Mouse (Mus musculus) CH12.LX (cell line): ENCODE results near the gene Pkn1. TPM values are rescaled to one million over a fixed set of nuclear protein-coding genes. Genes with fewer than 3 reads are reported as not detected.

ENCODE experiments used
- DNase-seq: peaks from one replicate; pipeline ENCODE4 v3.0.0-alpha.2; 2013; ENCODE audit errors: extremely low read depth
- H3K27ac ChIP-seq: 2 replicates; pipeline ENCODE4 v1.5.1; 2012; ENCODE audit warnings: low read depth, mild to moderate bottlenecking, control low read depth, moderate library complexity; ENCODE audit not compliant: insufficient read depth
- H3K27me3 ChIP-seq: replicated peaks from 2 replicates; pipeline ENCODE3; 2012; ENCODE audit warnings: inconsistent platforms
- H3K36me3 ChIP-seq, 2 experiments: replicated peaks in 1 of 2; 2 replicates each; pipeline versions ENCODE3 to v1.6.1; 2012; ENCODE audit warnings: inconsistent platforms in 1 of 2, low read length in 1 of 2, mild to moderate bottlenecking in 1 of 2, mixed read lengths in 1 of 2, moderate library complexity in 1 of 2; ENCODE audit not compliant: control insufficient read depth in 1 of 2, insufficient read depth in 1 of 2
- H3K4me1 ChIP-seq, 2 experiments: 2 replicates each; pipeline ENCODE4 v1.6.1; 2012; ENCODE audit warnings: inconsistent platforms in 1 of 2, moderate library complexity in 1 of 2; ENCODE audit not compliant: insufficient read depth in 2 of 2, control insufficient read depth in 1 of 2
- H3K4me2 ChIP-seq: 2 replicates; pipeline ENCODE4 v1.6.1; 2012; ENCODE audit warnings: low read depth, mild to moderate bottlenecking, control low read depth; ENCODE audit not compliant: poor library complexity, insufficient read depth, severe bottlenecking
- H3K4me3 ChIP-seq, 3 experiments: fragments of 150-350 bp in 1 of 3; sonication (generic) in 1 of 3; replicated peaks in 1 of 3; 2 replicates each; pipeline versions ENCODE3 to v1.5.1; 2011 to 2012; ENCODE audit warnings: low read depth in 2 of 3, low read length in 2 of 3, mild to moderate bottlenecking in 2 of 3, moderate library complexity in 2 of 3, control low read depth in 1 of 3, improper control_type of control experiment in 1 of 3, inconsistent platforms in 1 of 3, mixed read lengths in 1 of 3; ENCODE audit not compliant: poor library complexity in 1 of 3
- H3K79me2 ChIP-seq: replicated peaks from 2 replicates; pipeline ENCODE4 v1.6.1; 2012; ENCODE audit warnings: mild to moderate bottlenecking, moderate library complexity; ENCODE audit not compliant: control insufficient read depth, poor library complexity, insufficient read depth, severe bottlenecking; ENCODE audit errors: extremely low read depth
- H3K9ac ChIP-seq: 2 replicates; pipeline ENCODE4 v1.6.1; 2012; ENCODE audit warnings: low read depth, mild to moderate bottlenecking, control low read depth, moderate library complexity; ENCODE audit not compliant: insufficient read depth
- H3K9me3 ChIP-seq: replicated peaks from 2 replicates; pipeline ENCODE3; 2012; ENCODE audit warnings: low read length, inconsistent platforms, mixed read lengths
- CHD1 ChIP-seq: IDR thresholded peaks from 2 replicates; pipeline ENCODE4 v1.6.1; 2012; ENCODE audit warnings: low read depth, low read length, improper control_type of control experiment, inconsistent platforms
- ETS1 ChIP-seq: conservative IDR thresholded peaks from 2 replicates; pipeline ENCODE4 v1.6.1; 2012; ENCODE audit warnings: low read depth, mild to moderate bottlenecking, inconsistent platforms, low read length, improper control_type of control experiment, moderate library complexity
- GABPA ChIP-seq: IDR thresholded peaks from 2 replicates; pipeline ENCODE4 v1.6.1; 2012; ENCODE audit warnings: low read depth, low read length, improper control_type of control experiment, inconsistent platforms; ENCODE audit not compliant: insufficient replicate concordance
- HCFC1 ChIP-seq: IDR thresholded peaks from 2 replicates; pipeline ENCODE4 v1.6.1; 2012; ENCODE audit warnings: low read depth, mild to moderate bottlenecking, inconsistent platforms, low read length, improper control_type of control experiment
- JUN ChIP-seq: IDR thresholded peaks from 2 replicates; pipeline ENCODE4 v1.6.1; 2011; ENCODE audit warnings: low read depth, mild to moderate bottlenecking, low read length, improper control_type of control experiment, moderate library complexity; ENCODE audit not compliant: insufficient read depth
- MAFK ChIP-seq: IDR thresholded peaks from 2 replicates; pipeline ENCODE4 v1.6.1; 2011; ENCODE audit warnings: low read length, improper control_type of control experiment; ENCODE audit not compliant: insufficient replicate concordance
- MAX ChIP-seq: IDR thresholded peaks from 2 replicates; pipeline ENCODE4 v1.6.1; 2011; ENCODE audit warnings: low read length, improper control_type of control experiment
- MAZ ChIP-seq: IDR thresholded peaks from 2 replicates; pipeline ENCODE4 v1.6.1; 2012; ENCODE audit warnings: low read depth, mild to moderate bottlenecking, inconsistent platforms, low read length, improper control_type of control experiment, moderate library complexity
- MEF2A ChIP-seq: IDR thresholded peaks from 2 replicates; pipeline ENCODE4 v1.6.1; 2014; ENCODE audit warnings: low read depth, mild to moderate bottlenecking, inconsistent platforms, low read length, improper control_type of control experiment, borderline replicate concordance
- MXI1 ChIP-seq: IDR thresholded peaks from 2 replicates; pipeline ENCODE4 v1.6.1; 2011; ENCODE audit warnings: mild to moderate bottlenecking, low read depth, low read length, improper control_type of control experiment
- MYC ChIP-seq: IDR thresholded peaks from 2 replicates; pipeline ENCODE4 v1.6.1; 2011; ENCODE audit warnings: low read depth, mild to moderate bottlenecking, improper control_type of control experiment, low read length
- NELFE ChIP-seq: IDR thresholded peaks from 2 replicates; pipeline ENCODE4 v1.6.1; 2011; ENCODE audit warnings: low read depth, low read length, improper control_type of control experiment
- NRF1 ChIP-seq: IDR thresholded peaks from 2 replicates; pipeline ENCODE4 v1.6.1; 2014; ENCODE audit warnings: low read depth, mild to moderate bottlenecking, inconsistent platforms, low read length, improper control_type of control experiment, moderate library complexity
- POLR2AphosphoS2 ChIP-seq: IDR thresholded peaks from 2 replicates; pipeline ENCODE4 v1.6.1; 2011; ENCODE audit warnings: low read depth, low read length, improper control_type of control experiment
- RCOR1 ChIP-seq: conservative IDR thresholded peaks from 2 replicates; pipeline ENCODE4 v1.6.1; 2012; ENCODE audit warnings: low read depth, mild to moderate bottlenecking, inconsistent platforms, low read length, improper control_type of control experiment
- SIN3A ChIP-seq: IDR thresholded peaks from 2 replicates; pipeline ENCODE4 v1.6.1; 2012; ENCODE audit warnings: low read length, improper control_type of control experiment, inconsistent platforms
- SMC3 ChIP-seq: IDR thresholded peaks from 2 replicates; pipeline ENCODE4 v1.6.1; 2011; ENCODE audit warnings: low read depth, low read length, improper control_type of control experiment
- TBP ChIP-seq: conservative IDR thresholded peaks from 2 replicates; pipeline ENCODE4 v1.6.1; 2011; ENCODE audit warnings: low read depth, low read length, improper control_type of control experiment
- TCF12 ChIP-seq: IDR thresholded peaks from 2 replicates; pipeline ENCODE4 v1.6.1; 2014; ENCODE audit warnings: low read depth, mild to moderate bottlenecking, inconsistent platforms, low read length, improper control_type of control experiment
- UBTF ChIP-seq: IDR thresholded peaks from 2 replicates; pipeline ENCODE4 v1.6.1; 2012; ENCODE audit warnings: low read depth, mild to moderate bottlenecking, inconsistent platforms, low read length, improper control_type of control experiment, moderate library complexity
- USF1 ChIP-seq: IDR thresholded peaks from 2 replicates; pipeline ENCODE4 v1.6.1; 2014; ENCODE audit warnings: low read depth, mild to moderate bottlenecking, inconsistent platforms, low read length, improper control_type of control experiment
- ZC3H11A ChIP-seq: IDR thresholded peaks from 2 replicates; pipeline ENCODE4 v1.6.1; 2012; ENCODE audit warnings: low read depth, mild to moderate bottlenecking, inconsistent platforms, low read length, improper control_type of control experiment
- ZMIZ1 ChIP-seq: IDR thresholded peaks from 2 replicates; pipeline ENCODE4 v1.6.1; 2012; ENCODE audit warnings: low read depth, mild to moderate bottlenecking, inconsistent platforms, low read length, improper control_type of control experiment
- dilution Hi-C: fragments of 300-500 bp; cut with MboI; formaldehyde crosslinking; loops from 2 replicates; pipeline ENCODE4 v1.14.3; 2020; ENCODE audit warnings: low sequenced_read_pairs; ENCODE audit not compliant: extremely low pct_unique_long_range_greater_than_20kb, extremely low pct_ligation_motif_present
- in situ Hi-C: fragments of 300-500 bp; cut with MboI; formaldehyde crosslinking; loops from 3 replicates; pipeline ENCODE4 v1.14.3; 2019; ENCODE audit warnings: low sequenced_read_pairs, low pct_ligation_motif_present, low pct_unique_long_range_greater_than_20kb, mixed read lengths
- polyA plus RNA-seq: library from polyadenylated mRNA; unstranded; fragments of >175 nt; gene quantifications from 2 replicates; pipeline ENCODE4 v1.2.1, GENCODE M21; 2012; ENCODE audit warnings: low read depth; ENCODE audit not compliant: insufficient read length
- total RNA-seq, 2 experiments: library from RNA; depleted of rRNA; stranded (reverse); fragments of 300-350 nt in 1 of 2; fragments of >200 nt in 1 of 2; gene quantifications; 2 replicates each; pipeline ENCODE4 v1.2.3; 2012 to 2014

Pkn1 gene
- total and polyA plus RNA-seq, 3 experiments, result 33.5 to 58.8 (median 47.8) TPM

GRCm38 (mm10) chr8:83617111-83617510 lies 81.9 kb downstream of the Pkn1 start:
- H3K4me1 ChIP-seq, result peaks cover 2 to 15% of the 10 kb centered on the region in 2 experiments; a peak in 3 of 4 replicates
- no peaks in the 10 kb centered on the region for H3K27me3 ChIP-seq
- DNase-seq, result no peak
- no peak overlapping the region for H3K27ac ChIP-seq
- in situ Hi-C loops, result no loop called here
- H3K4me2 ChIP-seq, result no peak overlapping the region
- H3K4me3 ChIP-seq, result no peak overlapping the region
- no peak overlapping the region for H3K9ac ChIP-seq
- dilution Hi-C loops, result no loop called here
- H3K9me3 ChIP-seq, result peaks cover 2% of the 10 kb centered on the region
- H3K79me2 ChIP-seq, result no peaks in the 10 kb centered on the region
- H3K36me3 ChIP-seq, result peaks cover 8 to 17% of the 10 kb centered on the region in 2 experiments
- TF ChIP-seq MAX (no peak), MAZ (no peak), HCFC1 (no peak), ETS1 (no peak), MYC (no peak), POLR2AphosphoS2 (no peak), MXI1 (no peak), MEF2A (no peak), SMC3 (no peak), UBTF (no peak), USF1 (no peak), ZMIZ1 (no peak), NRF1 (no peak), NELFE (no peak), CHD1 (no peak), TCF12 (no peak), RCOR1 (no peak), SIN3A (no peak), ZC3H11A (no peak)

DNA sequence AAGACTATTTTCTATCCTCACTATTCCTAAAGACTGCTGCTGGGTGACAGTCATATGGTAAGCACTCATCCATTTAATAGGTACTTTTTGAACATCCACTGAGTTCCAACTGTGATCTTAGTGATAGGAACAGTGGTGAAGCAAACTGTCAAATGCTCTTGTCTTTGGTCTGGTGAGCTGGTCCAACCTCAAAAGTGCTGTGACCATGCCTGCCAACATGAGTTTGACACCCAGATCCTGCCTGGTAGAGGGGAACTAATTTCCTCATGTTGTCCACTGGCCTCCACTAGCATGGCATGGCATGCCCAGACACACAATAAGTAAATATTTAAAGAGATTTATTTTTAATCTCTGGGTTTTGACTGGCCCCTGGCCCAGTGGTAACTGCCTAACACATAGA lies 82.4 kb downstream of the Pkn1 start:
- peaks cover 2 to 16% of the 10 kb centered on the region in 2 experiments; a peak in 3 of 4 replicates for H3K4me1 ChIP-seq
- in situ Hi-C loops (no loop called here), dilution Hi-C loops (no loop called here)
- H3K4me3 ChIP-seq, result no peak overlapping the region
- H3K4me2 ChIP-seq, result no peak overlapping the region
- no peaks in the 10 kb centered on the region for H3K27me3 ChIP-seq
- H3K9ac ChIP-seq, result no peak overlapping the region
- H3K36me3 ChIP-seq, result peaks cover 13 to 22% of the 10 kb centered on the region in 2 experiments
- DNase-seq, result no peak
- TF ChIP-seq MAX (no peak), MAFK (no peak), SIN3A (no peak), TCF12 (no peak), MEF2A (no peak), GABPA (no peak), NRF1 (no peak), RCOR1 (no peak), JUN (no peak), ZC3H11A (no peak), TBP (no peak), NELFE (no peak), ETS1 (no peak)
- no peak overlapping the region for H3K27ac ChIP-seq
- H3K9me3 ChIP-seq, result peaks cover 2% of the 10 kb centered on the region
- no peaks in the 10 kb centered on the region for H3K79me2 ChIP-seq

Other genes starting within 250 kb of the Pkn1 start
- 28.9 and 37.8 TPM in 2 replicates for gene Scoc, start 240.8 kb downstream of the Pkn1 start, total RNA-seq (2012; rRNA removed)
- gene Scoc, start 240.8 kb downstream of the Pkn1 start, total RNA-seq (2014; rRNA removed), result 79.7 and 85.9 TPM in 2 replicates
- gene Scoc, start 240.8 kb downstream of the Pkn1 start, polyA plus RNA-seq, result 25.4 and 34.5 TPM in 2 replicates
- not detected in 2 replicates for gene Olfr370, start 163.4 kb downstream of the Pkn1 start, total RNA-seq (2012; rRNA removed)
- gene Olfr370, start 163.4 kb downstream of the Pkn1 start, total RNA-seq (2014; rRNA removed), result not detected in 2 replicates
- 0.10 TPM in 1 of 2 replicates, not detected in the other for gene Olfr370, start 163.4 kb downstream of the Pkn1 start, polyA plus RNA-seq
- gene Ndufb7, start 132.5 kb downstream of the Pkn1 start, total RNA-seq (2012; rRNA removed), result 316 and 331 TPM in 2 replicates
- 213 and 223 TPM in 2 replicates for gene Ndufb7, start 132.5 kb downstream of the Pkn1 start, total RNA-seq (2014; rRNA removed)
- 144 and 202 TPM in 2 replicates for gene Ndufb7, start 132.5 kb downstream of the Pkn1 start, polyA plus RNA-seq
- gene Tecr, start 91.2 kb downstream of the Pkn1 start, total RNA-seq (2012; rRNA removed), result 130 and 171 TPM in 2 replicates
- 95.9 and 111 TPM in 2 replicates for gene Tecr, start 91.2 kb downstream of the Pkn1 start, total RNA-seq (2014; rRNA removed)
- 199 and 209 TPM in 2 replicates for gene Tecr, start 91.2 kb downstream of the Pkn1 start, polyA plus RNA-seq
- 24.9 and 32.0 TPM in 2 replicates for gene Dnajb1, start 91.0 kb downstream of the Pkn1 start, total RNA-seq (2012; rRNA removed)
- gene Dnajb1, start 91.0 kb downstream of the Pkn1 start, total RNA-seq (2014; rRNA removed), result 29.5 and 30.7 TPM in 2 replicates
- 30.5 and 30.9 TPM in 2 replicates for gene Dnajb1, start 91.0 kb downstream of the Pkn1 start, polyA plus RNA-seq
- 21.2 and 25.8 TPM in 2 replicates for gene Gipc1, start 46.5 kb downstream of the Pkn1 start, total RNA-seq (2012; rRNA removed)
- 21.0 and 24.4 TPM in 2 replicates for gene Gipc1, start 46.5 kb downstream of the Pkn1 start, total RNA-seq (2014; rRNA removed)
- gene Gipc1, start 46.5 kb downstream of the Pkn1 start, polyA plus RNA-seq, result 22.6 and 24.2 TPM in 2 replicates
- 3.3 and 4.0 TPM in 2 replicates for gene Ptger1, start 32.5 kb downstream of the Pkn1 start, total RNA-seq (2012; rRNA removed)
- not detected in 2 replicates for gene Ptger1, start 32.5 kb downstream of the Pkn1 start, total RNA-seq (2014; rRNA removed)
- gene Ptger1, start 32.5 kb downstream of the Pkn1 start, polyA plus RNA-seq, result 2.6 and 7.6 TPM in 2 replicates
- 194 and 278 TPM in 2 replicates for gene Ddx39, start 16.0 kb upstream of the Pkn1 start, total RNA-seq (2012; rRNA removed)
- 339 and 372 TPM in 2 replicates for gene Ddx39, start 16.0 kb upstream of the Pkn1 start, total RNA-seq (2014; rRNA removed)
- gene Ddx39, start 16.0 kb upstream of the Pkn1 start, polyA plus RNA-seq, result 231 and 232 TPM in 2 replicates
- gene Adgre5, start 42.1 kb upstream of the Pkn1 start, total RNA-seq (2012; rRNA removed), result 23.6 and 27.4 TPM in 2 replicates
- gene Adgre5, start 42.1 kb upstream of the Pkn1 start, total RNA-seq (2014; rRNA removed), result 0.54 and 0.66 TPM in 2 replicates
- 3.7 and 5.9 TPM in 2 replicates for gene Adgre5, start 42.1 kb upstream of the Pkn1 start, polyA plus RNA-seq
- gene Adgrl1, start 200.9 kb upstream of the Pkn1 start, total RNA-seq (2012; rRNA removed), result 12.5 and 14.8 TPM in 2 replicates
- 3.5 and 4.4 TPM in 2 replicates for gene Adgrl1, start 200.9 kb upstream of the Pkn1 start, total RNA-seq (2014; rRNA removed)
- gene Adgrl1, start 200.9 kb upstream of the Pkn1 start, polyA plus RNA-seq, result 9.7 and 14.5 TPM in 2 replicates